16 mouse cellular contexts compared by ENCODE assay signal in genomic region chr11:71289490-71289889, GRCm38 (mm10). TPM values are rescaled to one million over a fixed set of nuclear protein-coding genes. Genes with fewer than 3 reads are reported as not detected.
"Had no signal": no experiment of that assay in that cellular context is flagged by ENCODE, and none has a peak within 500 bp of the region (broad histone marks: within the 10 kb centered on the region; RNA-seq: fewer than 3 reads in every experiment).

No protein-coding gene starts in this region.

- H3K4me1 ChIP-seq: neural tube, embryonic 15.5 days; stomach, embryonic 15.5 days had no signal

- H3K27ac ChIP-seq: neural tube, embryonic 15.5 days; stomach, embryonic 15.5 days; stomach, postnatal 0 days had no signal

- H3K9ac ChIP-seq: neural tube, embryonic 15.5 days; stomach, embryonic 15.5 days had no signal

- H3K4me3 ChIP-seq: neural tube, embryonic 15.5 days; stomach, embryonic 15.5 days had no signal

- H3K27me3 ChIP-seq: neural tube, embryonic 15.5 days; stomach, embryonic 15.5 days had no signal

- DNase-seq: retina, postnatal 1 day; right cerebral cortex, adult 18-20 months; right cerebral cortex, postnatal 14 days; right cerebral cortex, postnatal 25 days; right cerebral cortex, postnatal 4 days; spleen, adult 18-20 months; thymus, adult 18-20 months; thymus, adult 2 months; thymus, postnatal 14 days; thymus, postnatal 25 days; thymus, postnatal 36 days; thymus, postnatal 4 days had no signal

- H3K36me3 ChIP-seq: neural tube, embryonic 15.5 days; stomach, embryonic 15.5 days had no signal

- H3K4me2 ChIP-seq: neural tube, embryonic 15.5 days; stomach, embryonic 15.5 days had no signal

- H3K9me3 ChIP-seq: neural tube, embryonic 15.5 days; stomach, embryonic 15.5 days had no signal

RNA-seq across cellular contexts. Expression of gene Nlrp1b, which starts 59.0 kb away (rescaled TPM):
- polyA plus RNA-seq: neural tube, embryonic 14.5 days; neural tube, embryonic 15.5 days had no signal
